Mouse (Mus musculus) thymus, postnatal 0 days (tissue): ENCODE results near the gene Nprl2. TPM values are rescaled to one million over a fixed set of nuclear protein-coding genes. Genes with fewer than 3 reads are reported as not detected.
"Not testable (repeated sequence)": the region's sequence is repeated elsewhere in the genome, so short reads cannot be mapped to it uniquely, and the experiment has no call there.

Experiments
- DNase-seq: peaks from one replicate; pipeline ENCODE4 v3.0.0-alpha.2; 2015; ENCODE audit warnings: low spot score
- polyA plus RNA-seq: library from polyadenylated mRNA; unstranded; fragments of >200 nt; fragmentation: Nextera tagmentation; extraction: Ambion mirVana; gene quantifications from 2 replicates; pipeline ENCODE4 v1.2.1, GENCODE M21; 2015

Nprl2 gene
- polyA plus RNA-seq, 1 experiment from 2014 or later, result 47.2 TPM

DNA sequence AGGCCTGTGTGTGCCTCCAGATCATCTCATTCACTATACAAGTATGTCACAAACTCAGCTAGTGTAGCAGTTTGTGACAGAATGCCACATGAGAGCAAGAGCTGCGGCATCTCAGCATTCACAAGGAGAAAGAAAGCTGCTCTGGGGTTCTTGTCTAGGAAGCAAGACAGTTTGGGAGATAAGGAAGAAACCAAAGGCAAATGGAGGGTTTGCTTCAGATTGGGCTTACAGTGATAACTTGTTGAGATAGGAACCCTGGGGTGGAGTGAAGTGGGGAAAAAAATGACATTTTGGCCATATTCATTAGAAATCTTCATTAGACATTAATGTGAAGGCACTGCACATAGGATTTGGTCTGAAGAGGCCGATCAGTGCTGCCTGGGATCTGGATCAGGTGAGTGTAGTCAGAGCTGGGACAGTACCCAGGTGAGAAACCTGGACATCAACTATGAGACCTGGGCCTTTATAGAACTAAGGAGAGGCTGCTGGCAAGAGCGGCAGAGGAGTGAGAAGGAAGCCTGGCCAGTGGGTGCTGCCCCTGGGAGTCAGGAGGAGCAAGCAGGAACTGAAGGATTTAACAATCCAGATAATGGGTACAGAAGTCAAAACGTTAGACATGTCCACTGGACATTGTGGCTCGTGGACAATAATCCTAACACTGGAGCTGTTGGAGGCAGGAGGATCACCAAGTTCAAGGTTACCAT lies 10.8 kb downstream of the Nprl2 start:
- no peak for DNase-seq

DNA sequence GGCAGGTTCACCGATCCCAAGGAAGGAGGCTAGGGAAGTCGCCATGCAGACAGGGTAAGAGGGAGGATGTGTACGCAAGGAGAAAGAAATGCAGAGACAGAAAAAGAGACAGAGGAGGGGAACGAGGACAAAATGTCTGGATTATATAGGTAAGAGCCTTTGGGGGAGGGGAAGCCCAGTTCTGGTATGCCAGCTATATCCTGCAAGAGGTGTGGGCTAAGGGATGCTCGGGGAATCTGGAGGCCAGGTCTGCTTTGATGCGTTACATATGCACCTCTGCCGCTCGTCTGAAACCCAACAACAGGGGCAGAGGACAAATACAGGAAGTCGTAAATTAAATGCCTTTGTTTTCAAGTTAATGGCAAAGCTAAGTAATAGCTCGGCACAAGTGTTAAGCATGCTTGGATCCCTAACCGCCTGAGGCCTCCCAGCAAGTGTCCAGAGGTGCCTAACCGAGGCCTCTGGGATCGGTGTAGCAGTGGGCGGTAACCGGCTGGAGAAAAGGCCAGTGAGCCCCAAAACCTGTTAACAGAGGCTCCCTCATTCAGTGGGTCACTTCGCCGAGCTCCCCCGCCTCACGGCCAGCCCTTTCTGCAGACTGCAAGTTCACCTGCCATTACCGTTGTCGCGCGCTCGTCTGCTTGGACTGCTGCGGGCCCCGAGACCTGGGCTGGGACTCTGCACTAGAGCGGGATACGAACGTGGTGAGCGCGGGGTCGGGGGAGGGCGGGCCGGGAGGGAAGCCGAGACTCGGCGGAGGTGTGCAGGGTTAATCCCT lies 11.7 kb downstream of the Nprl2 start:
- DNase-seq, result peak; percentile 44

DNA sequence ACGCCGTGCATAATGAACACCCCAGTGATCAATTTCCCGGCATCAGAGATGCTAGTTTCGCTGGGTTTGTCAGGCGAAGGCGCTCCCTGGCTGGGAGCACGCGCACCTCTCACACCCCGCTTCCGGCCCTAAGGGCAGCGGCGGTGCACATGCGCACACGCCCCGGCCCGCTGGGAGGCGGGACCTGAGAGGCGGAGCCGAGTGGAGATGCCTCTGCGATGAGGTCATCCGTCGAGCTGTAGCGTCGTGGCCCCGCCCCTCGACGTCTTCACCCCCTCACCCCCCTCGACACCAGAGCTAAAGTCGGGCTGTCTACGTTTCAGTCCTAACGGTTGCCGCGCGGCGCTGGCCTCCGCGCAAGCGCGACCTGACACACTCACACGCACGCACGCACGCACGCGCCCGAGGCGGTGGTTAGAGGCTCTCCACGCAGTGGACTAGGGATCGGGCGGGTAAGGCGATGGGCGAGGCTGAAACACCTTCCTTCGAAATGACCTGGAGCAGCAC lies 12.3 kb downstream of the Nprl2 start:
- peak; percentile 99 for DNase-seq

DNA sequence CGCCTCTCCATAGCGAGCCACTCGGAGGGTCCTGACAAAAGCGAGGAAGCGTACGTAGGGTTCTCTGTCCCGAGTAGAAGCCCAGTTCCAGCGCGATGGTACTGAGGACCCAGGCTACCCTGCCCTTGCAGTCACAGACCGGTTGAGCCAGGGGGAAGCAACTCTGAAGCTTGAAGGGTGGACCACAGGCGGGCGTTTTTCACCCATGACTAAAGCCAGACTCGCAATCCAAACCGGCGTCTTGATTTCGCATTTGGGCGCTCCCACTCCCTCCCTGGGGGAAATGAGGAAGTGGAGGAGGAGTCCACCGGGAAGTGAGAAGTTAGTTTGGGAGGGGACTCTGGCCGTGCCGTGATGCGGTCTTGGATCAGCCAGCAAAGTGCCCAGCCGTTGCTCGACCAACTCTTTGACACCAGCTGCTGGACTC lies 13.0 kb downstream of the Nprl2 start:
- DNase-seq, result no peak

DNA sequence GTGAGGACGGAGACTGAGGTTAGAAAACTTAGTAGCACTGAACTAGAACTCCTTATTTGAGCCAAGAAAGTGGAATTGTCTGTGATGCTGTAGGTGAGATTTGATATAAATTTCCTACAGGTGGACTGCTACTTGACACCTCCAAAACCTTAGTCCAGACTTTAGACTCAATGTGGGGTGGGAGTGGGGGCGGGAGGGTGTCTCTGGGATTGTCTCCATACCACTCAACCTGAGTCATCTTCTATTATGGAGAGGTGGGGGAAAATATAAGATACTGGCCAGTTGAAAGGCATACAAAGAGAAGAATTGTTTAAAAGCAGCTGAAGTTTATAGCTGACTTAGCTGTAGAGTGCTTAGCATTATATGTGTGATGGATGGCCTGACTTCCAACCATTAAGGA lies 13.7 kb downstream of the Nprl2 start:
- DNase-seq, result no peak

DNA sequence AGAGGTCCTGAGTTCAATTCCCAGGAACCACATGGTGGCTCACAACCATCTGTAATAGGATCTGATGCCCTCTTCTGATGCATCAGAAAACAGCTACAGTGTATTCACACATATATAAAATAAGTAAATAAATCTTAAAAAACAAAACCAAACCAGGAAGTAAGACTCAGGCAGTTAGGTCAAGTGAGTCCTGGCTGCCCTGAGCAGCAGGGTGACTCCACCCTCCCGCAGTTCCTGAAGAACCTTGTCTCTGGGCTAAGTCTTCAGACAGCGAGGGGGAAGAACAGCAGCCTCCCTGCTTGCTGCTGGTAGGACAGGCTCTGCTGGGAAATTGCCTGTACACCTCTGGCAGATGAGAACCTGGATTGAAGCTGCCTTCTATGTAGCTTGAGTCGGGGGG lies 14.3 kb downstream of the Nprl2 start:
- DNase-seq, result no peak

DNA sequence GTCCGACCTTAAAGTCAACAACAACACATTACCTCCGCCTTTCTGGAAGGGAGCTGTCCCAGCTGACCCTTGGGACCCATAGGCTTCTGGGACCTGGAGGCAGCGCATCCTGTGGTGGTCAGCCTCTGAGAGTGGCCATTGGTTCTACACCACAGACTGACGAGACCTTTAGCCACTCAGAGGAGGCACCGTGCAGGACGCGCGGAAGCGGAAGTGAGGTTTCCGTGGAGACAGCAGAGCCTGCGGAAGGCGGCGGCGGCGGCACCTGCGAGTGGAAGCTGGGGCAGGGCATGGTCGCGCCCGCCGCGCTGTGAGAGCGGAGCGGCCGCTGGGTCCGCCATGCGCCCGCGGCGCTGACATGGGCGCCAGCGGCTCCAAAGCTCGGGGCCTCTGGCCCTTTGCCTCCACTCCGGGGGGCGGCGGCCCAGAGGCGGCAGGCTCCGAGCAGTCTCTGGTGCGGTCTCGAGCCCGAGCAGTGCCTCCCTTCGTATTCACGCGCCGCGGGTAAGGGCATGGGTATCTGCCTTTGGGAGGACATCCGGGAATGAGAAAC lies 21.1 kb downstream of the Nprl2 start, which contains the start of gene Tusc2:
Tusc2 (plus strand) TSS at position 227 of the 553 bp plus-strand sequence.
- peak; percentile 92 for DNase-seq

DNA sequence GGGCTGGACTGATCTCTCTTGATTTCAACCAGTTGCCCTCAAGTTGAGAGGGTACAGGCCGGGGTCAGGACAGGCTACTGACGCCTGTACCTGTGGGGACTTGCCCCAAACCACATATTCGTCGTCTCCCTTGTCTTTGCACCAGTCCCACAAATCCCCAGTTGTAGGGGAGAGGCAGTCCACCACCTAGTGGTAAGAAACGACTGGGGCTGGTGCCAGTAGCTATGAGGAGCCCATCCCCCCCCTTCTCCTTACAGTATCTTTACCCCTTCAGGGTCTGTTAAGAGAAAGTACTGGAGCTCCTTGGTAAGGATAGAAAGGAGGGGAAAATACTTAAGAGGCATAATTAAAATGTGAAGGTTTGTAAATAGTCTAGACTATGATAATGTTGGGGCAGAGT lies 23.5 kb downstream of the Nprl2 start:
- peak; percentile 44 for DNase-seq

DNA sequence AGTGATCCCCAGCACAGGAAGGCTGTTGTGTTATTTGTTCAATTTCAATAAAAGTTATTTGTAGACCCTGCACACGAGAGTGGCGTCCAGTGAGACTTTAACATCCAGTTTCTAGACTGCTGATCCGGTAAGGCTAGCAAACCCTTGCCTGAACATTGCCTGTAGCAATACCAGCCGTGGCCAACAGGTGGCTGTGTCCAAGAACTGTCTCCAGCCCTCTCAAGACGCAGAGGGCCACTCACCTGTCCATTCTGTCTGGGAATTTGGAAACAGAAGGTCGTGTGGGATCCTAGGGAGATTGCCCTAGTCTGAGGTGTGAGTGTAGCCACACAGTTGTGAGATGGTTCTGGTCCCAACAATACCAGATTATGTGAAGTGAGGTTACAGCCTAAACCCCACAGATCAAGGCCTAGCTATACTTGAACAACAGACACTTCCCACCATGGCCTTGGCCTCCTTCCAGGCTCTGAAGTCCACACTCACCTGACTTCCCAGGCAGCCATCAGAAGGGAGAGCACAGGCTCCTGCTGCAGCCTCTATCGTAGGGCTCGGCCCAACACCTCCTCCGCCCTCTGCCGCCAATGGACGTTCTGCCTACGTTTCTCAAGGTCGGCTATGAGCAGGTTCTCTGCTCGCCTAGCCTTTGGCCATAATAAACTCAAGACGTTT lies 24.1 kb downstream of the Nprl2 start:
- DNase-seq, result peak; percentile 69

DNA sequence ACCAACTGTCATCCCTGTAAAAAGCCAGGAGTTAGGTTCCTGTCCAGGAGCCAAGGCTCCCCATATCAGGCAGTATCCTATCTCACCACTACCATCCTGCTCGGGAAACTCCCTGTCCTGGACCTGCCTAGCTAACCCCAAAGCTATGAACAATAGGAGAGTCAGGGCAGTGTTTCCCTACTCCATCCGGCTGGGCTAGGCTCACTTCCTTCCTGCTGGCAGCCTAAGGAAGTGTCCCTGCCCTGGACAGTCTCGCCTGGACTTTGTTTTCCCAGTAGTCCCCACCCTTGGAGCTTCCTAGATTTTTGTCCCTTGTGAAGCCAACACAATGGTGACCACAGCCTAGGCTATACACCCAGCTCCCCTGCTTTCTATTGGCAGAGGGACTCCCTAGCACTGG lies 24.8 kb downstream of the Nprl2 start:
- DNase-seq, result no peak

DNA sequence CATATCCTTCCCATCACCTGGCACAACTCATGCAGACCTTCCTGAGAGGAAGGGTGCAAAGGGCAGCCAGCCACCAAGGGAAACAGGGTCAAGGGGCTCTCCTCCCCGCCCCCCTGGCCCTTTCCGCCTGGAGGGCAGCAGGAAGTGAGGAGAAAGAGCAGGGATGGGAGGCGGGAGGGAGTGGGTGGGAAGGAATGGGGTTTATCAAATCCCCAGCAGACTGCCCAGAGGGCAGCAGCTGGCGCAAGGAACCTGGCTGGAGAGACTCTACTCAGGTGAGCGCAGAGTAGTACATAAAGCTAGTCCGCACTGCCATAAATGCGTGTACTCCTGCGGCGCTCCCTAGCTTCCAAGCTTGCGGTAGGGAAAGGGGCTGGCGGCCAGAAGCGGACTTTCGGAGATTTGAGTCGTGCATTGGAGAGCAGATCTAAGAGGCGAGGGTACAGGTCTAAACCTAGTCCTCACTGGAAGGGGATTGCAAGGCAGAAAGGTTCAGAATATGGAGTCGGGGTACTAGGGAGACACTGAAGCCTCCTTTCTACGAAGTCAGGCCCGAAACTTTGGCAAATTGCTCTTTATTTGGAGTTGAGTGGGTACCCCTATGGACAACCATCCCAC lies 25.8 kb downstream of the Nprl2 start, which contains the start of gene Hyal2:
Hyal2 (plus strand) TSS at position 244 of the 618 bp plus-strand sequence.
- no peak for DNase-seq

DNA sequence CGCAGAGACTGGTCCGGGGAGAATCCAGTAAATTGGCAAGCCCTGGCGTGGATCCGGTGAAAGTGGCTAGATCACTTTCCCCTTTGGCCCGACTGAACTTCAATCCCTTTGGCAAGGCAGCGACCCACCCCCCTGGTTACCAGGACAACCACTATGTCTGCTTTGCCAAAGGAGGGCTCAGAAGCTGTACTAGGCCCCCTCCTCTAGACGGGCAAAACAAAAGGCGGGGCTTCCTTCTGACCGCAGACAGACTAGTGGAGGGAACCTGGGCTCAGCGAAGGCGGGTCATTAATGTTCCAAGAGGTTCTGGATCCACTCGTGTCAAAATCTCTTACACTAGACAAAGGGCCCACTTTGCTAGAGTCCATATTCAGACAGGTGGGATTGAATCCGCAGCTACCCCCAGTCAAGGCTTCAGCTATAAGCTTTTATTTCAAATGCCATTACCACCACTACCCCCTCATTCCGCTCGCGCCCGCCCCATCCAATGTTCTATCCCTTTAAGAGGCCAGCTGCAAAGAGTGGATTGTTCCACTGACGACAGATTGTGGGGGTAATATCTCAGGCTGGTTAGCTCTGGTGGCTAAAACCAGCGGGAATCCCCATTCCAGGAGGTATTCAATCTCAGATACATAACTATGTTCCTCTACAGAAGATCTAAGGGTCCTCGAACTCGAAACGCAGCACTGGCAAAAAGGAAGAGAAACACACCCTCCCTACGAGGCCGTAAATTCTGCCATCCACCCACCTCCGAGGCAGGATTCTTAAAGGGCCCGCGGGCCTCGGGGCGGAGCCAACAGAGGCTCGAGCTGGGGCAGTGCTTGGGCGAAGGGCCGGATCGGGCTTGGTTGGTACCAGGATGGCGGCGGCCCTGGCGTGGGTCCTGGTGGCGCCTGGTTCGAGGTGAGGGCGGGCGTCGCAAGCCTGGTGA lies 26.6 kb downstream of the Nprl2 start:
- peak; percentile 84 for DNase-seq

DNA sequence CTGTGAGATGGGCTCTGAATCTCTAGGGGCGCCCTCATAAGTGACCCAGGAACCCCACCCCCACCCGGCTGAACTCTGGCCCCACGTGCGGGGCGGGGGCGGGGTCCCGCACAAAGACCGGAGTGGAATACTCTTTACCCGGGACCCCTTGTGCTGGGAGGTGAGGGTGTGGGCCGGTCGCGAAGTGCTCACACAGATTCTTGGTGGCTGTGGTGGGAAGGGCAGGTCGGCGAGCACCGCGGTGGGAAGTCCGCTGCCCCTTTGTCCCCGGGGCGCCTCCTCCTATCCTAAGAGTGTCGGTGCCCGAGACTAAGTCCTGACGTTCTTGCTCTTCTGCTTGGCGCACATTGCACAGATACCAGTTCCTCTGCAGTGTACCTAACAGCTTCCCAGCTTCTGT lies 27.2 kb downstream of the Nprl2 start:
- DNase-seq, result no peak

DNA sequence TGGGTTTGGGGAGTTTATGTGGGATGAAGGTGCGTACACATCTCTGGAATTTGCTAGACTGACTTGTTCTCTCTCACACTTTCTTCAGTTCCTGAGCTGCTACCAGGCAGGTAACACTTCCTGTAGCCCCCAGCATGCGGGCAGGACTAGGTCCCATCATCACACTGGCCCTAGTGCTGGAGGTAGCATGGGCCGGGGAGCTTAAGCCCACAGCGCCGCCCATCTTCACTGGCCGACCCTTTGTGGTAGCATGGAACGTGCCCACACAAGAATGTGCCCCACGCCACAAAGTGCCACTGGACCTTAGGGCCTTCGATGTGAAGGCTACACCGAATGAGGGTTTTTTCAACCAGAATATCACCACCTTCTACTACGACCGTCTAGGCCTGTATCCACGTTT lies 28.0 kb downstream of the Nprl2 start:
- no peak for DNase-seq

DNA sequence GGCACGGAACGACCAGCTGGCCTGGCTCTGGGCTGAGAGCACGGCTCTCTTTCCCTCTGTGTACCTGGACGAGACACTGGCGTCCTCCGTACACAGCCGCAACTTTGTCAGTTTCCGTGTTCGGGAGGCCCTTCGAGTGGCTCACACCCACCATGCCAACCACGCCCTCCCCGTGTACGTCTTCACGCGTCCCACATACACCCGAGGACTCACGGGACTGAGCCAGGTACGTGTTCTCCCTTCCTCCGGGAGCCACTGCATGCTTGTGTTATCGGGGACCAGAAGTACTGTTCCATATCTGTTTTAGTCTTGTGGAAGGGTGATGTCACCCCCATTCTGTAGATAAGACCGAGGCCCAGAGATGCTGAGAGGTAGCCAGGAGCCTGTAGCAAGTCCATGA lies 28.8 kb downstream of the Nprl2 start:
- DNase-seq, result no peak

DNA sequence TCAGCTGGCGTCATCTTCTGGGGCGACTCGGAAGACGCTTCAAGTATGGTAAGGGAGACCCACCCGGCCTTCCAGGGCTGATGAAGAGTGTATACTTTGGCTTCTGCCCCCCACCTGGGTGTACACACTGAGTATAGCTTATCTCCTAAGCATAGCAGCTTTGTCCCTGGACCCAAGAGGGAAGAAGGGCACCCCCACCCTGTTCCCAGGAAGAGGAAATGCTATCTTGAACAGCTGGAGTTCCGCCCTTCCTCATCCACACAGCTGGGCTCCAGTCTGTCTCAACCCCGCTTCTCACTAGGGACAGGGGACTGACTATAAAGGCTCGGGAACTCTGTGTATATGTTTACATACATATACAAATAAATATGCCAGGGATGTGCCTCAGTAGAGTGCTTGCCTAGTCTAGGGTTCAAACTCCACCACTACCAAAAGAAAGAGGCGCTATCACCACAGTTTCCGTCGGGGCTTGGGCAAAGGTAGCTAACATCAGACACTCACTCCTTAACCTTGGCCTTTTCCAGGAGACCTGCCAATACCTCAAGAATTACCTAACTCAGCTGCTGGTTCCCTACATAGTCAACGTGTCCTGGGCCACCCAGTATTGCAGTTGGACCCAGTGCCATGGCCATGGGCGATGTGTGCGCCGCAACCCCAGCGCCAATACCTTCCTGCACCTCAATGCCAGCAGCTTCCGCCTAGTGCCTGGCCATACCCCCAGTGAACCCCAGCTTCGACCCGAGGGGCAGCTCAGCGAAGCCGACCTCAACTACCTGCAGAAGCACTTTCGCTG lies 29.7 kb downstream of the Nprl2 start:
- DNase-seq, result no peak

DNA sequence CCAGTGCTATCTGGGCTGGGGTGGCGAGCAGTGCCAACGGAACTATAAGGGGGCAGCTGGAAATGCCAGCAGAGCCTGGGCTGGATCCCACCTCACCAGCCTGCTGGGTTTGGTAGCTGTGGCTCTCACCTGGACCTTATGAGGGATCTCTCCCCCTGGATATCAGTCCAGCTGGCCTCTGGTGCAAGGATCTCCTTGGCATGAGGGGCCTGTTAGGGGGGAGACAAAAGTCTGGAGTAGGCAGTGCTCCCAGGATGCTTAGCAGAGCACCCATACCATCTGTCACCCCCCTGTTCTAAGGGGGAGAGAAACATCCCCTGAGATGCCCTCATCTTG lies 30.3 kb downstream of the Nprl2 start:
- DNase-seq, result no peak

DNA sequence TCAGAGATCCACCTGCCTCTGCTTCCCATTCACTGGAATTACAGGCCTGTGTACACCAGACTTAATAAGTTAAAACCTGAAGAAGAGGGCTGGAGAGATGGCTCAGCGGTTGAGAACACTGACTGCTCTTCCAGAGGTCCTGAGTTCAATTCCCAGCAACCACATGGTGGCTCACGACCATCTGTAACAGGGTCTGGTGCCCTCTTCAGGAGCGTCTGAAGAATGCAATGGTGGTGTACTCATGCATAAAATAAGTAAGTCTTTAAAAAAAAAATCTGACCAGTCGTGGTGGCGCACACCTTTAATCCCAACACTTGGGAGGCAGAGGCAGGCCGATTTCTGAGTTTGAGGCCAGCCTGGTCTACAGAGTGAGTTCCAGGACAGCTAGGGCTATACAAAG lies 31.7 kb downstream of the Nprl2 start:
- DNase-seq, result not testable (repeated sequence)

DNA sequence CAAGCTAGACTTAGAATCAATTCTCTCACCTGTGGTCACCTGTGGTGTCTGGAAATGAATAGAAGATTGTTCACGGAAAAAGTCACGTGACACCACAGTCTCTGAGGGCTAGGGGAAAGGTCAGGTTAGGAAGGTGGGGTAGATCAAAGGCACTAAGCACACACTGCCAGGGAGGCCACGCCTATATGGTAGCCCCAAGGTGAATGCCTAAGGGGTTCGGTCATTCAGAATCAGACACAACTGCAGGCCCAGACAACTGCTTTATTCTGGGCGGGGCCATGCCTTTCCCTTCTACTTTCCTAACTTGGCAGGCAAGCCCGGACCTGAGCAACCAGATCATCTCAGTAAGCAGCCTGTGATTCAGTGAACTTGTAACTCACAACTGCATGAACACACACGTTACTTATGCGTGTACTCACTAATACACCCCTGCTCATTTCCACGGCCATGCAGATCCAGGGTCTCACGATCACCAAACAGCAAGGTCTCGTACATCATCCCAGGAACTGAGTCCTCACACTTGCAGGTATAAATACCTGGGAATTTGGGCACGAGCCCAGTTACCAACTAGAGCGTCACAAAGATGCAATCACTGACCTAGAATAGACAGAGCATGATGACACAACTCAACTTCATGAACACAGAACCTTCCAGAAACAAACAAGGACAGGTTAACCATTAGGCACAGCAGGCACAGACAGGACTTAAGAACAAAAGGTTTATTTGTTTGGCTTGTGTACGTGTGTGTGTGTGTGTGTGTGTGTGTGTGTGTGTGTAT lies 33.7 kb downstream of the Nprl2 start:
- DNase-seq, result no peak
